Mouse (Mus musculus): ENCODE results near the gene Mki67. TPM values are rescaled to one million over a fixed set of nuclear protein-coding genes. Genes with fewer than 3 reads are reported as not detected.
A peak's percentile ranks its signal among the peaks of the same experiment; 100 is the strongest.

Gene Mki67
- polyA plus RNA-seq, 1 experiment from 2014 or later, result 34.4 TPM

GRCm38 (mm10) chr7:135740453-135740852, 24.3 kb upstream of the Mki67 start:
- 36% methylated on average over 3 of the region's 3 CpGs for WGBS
- no peak overlapping the region for H3K4me2 ChIP-seq (ENCODE audit: low read depth, low read length)
- no peaks in the 10 kb centered on the region for H3K36me3 ChIP-seq (ENCODE audit: control insufficient read depth, insufficient read depth, low read length)
- no peak overlapping the region for H3K27ac ChIP-seq (ENCODE audit: low read length)
- no peak overlapping the region for H3K4me3 ChIP-seq (replicated peaks; ENCODE audit: low read length)
- no peak overlapping the region for H3K9ac ChIP-seq (ENCODE audit: low read length)
- H3K4me1 ChIP-seq (ENCODE audit: control insufficient read depth, insufficient read depth, low read length), result peaks cover 7% of the 10 kb centered on the region
- H3K9me3 ChIP-seq (replicated peaks; ENCODE audit: control insufficient read depth, low read length), result no peaks in the 10 kb centered on the region
- ATAC-seq (ENCODE audit: insufficient read depth, low FRiP score), result no peak
- H3K27me3 ChIP-seq (ENCODE audit: control insufficient read depth, insufficient read depth, low read length), result no peaks in the 10 kb centered on the region

GRCm38 (mm10) chr7:135736581-135736886, 20.4 kb upstream of the Mki67 start:
- H3K4me1 ChIP-seq (ENCODE audit: control insufficient read depth, insufficient read depth, low read length), result peaks cover 7% of the 10 kb centered on the region
- no peak overlapping the region for H3K4me2 ChIP-seq (ENCODE audit: low read depth, low read length)
- 40% methylated on average over 3 of the region's 3 CpGs for WGBS
- ATAC-seq (ENCODE audit: insufficient read depth, low FRiP score), result peak; percentile 14; the same call in 1 of the 2 replicates
- H3K27ac ChIP-seq (ENCODE audit: low read length), result no peak overlapping the region
- no peak overlapping the region for H3K4me3 ChIP-seq (replicated peaks; ENCODE audit: low read length)
- no peaks in the 10 kb centered on the region for H3K9me3 ChIP-seq (replicated peaks; ENCODE audit: control insufficient read depth, low read length)
- no peak overlapping the region for H3K9ac ChIP-seq (ENCODE audit: low read length)
- H3K27me3 ChIP-seq (ENCODE audit: control insufficient read depth, insufficient read depth, low read length), result no peaks in the 10 kb centered on the region
- no peaks in the 10 kb centered on the region for H3K36me3 ChIP-seq (ENCODE audit: control insufficient read depth, insufficient read depth, low read length)

GRCm38 (mm10) chr7:135735691-135736580, 19.8 kb upstream of the Mki67 start:
- Histone ChIP-seq H3K27me3 (ENCODE audit: control insufficient read depth, insufficient read depth, low read length) (no peaks in the 10 kb centered on the region), H3K4me1 (ENCODE audit: control insufficient read depth, insufficient read depth, low read length) (peaks cover 7% of the 10 kb centered on the region), H3K9me3 (replicated peaks; ENCODE audit: control insufficient read depth, low read length) (no peaks in the 10 kb centered on the region), H3K27ac (ENCODE audit: low read length) (peak overlapping the region; percentile 89), H3K9ac (ENCODE audit: low read length) (peak overlapping the region; percentile 52), H3K36me3 (ENCODE audit: control insufficient read depth, insufficient read depth, low read length) (no peaks in the 10 kb centered on the region), H3K4me3 (replicated peaks; ENCODE audit: low read length) (peak overlapping the region; percentile 29), H3K4me2 (ENCODE audit: low read depth, low read length) (peak overlapping the region; percentile 51)
- WGBS, result 14% methylated on average over 31 of the region's 31 CpGs
- peak; percentile 96 for ATAC-seq (ENCODE audit: insufficient read depth, low FRiP score)

DNA sequence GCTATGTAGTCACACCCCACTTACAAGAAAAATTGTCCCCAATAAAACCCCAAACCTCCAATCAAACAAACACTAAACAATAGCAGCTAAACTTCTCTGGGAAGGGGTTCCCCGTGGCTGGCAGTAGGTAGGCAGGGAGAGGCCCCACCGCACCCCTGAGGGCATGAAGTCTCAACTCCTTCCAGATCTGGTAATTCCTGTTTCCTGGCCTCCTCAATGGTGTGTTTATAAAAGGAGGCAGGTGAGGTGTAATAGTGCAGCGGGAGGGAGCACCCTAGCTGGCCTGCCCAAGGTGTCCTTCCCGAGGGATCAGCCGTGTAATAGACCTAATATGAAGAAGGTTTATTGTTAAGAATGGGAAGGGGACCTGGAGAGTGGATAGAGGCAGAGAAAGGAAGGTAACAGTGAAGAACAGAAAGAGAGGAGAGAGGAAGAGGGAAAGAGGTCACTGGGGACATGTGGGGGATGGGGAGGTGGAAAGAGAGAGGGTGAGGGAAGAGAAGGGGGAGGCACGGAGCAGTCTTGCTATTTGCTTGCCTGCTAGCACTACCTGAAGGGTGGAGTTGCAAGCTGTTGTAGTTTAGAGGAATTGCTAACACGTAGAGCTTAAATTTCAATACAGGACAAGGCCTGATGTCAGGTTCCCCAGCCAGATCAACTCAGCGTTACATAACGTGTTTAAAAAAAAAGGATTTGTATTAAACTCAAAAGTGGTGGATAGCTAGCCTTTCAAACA, 18.9 kb upstream of the Mki67 start:
- H3K27me3 ChIP-seq (ENCODE audit: control insufficient read depth, insufficient read depth, low read length), result no peaks in the 10 kb centered on the region
- H3K4me2 ChIP-seq (ENCODE audit: low read depth, low read length), result peak overlapping the region; percentile 51
- H3K36me3 ChIP-seq (ENCODE audit: control insufficient read depth, insufficient read depth, low read length), result no peaks in the 10 kb centered on the region
- H3K9ac ChIP-seq (ENCODE audit: low read length), result peak overlapping the region; percentile 52; the same call in 1 of the 2 replicates
- WGBS, result 60% methylated on average over 9 of the region's 9 CpGs
- H3K27ac ChIP-seq (ENCODE audit: low read length), result peak overlapping the region; percentile 89
- ATAC-seq (ENCODE audit: insufficient read depth, low FRiP score), result no peak; the same call in 1 of the 2 replicates
- H3K4me1 ChIP-seq (ENCODE audit: control insufficient read depth, insufficient read depth, low read length), result peaks cover 7% of the 10 kb centered on the region
- H3K4me3 ChIP-seq (replicated peaks; ENCODE audit: low read length), result peak overlapping the region; percentile 29
- no peaks in the 10 kb centered on the region for H3K9me3 ChIP-seq (replicated peaks; ENCODE audit: control insufficient read depth, low read length)

DNA sequence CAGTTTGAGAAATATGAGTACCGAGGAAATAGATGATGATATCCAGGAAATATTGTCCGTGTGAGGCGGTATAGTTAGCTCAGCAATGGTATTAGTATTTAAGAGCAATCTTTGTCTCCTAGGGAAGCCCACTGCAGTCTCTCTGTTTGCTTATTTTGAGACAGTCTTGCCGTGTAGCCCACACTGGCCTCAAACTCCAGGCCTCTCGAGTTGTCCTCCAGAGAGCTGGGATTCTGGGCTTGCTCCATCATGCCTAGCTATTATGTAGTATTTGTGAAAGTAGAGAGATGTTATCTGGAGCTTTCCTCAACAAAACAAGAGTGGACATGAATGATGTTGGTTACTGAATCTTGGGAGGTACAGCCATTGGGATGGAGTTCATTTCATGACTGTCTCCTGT, 18.2 kb upstream of the Mki67 start:
- Histone ChIP-seq H3K9ac (ENCODE audit: low read length) (no peak overlapping the region), H3K9me3 (replicated peaks; ENCODE audit: control insufficient read depth, low read length) (no peaks in the 10 kb centered on the region), H3K4me2 (ENCODE audit: low read depth, low read length) (no peak overlapping the region), H3K27me3 (ENCODE audit: control insufficient read depth, insufficient read depth, low read length) (no peaks in the 10 kb centered on the region), H3K4me3 (replicated peaks; ENCODE audit: low read length) (no peak overlapping the region), H3K27ac (ENCODE audit: low read length) (peak overlapping the region; percentile 89), H3K36me3 (ENCODE audit: control insufficient read depth, insufficient read depth, low read length) (no peaks in the 10 kb centered on the region), H3K4me1 (ENCODE audit: control insufficient read depth, insufficient read depth, low read length) (peaks cover 7% of the 10 kb centered on the region)
- ATAC-seq (ENCODE audit: insufficient read depth, low FRiP score), result no peak
- WGBS, result 87% methylated on average over 5 of the region's 5 CpGs

DNA sequence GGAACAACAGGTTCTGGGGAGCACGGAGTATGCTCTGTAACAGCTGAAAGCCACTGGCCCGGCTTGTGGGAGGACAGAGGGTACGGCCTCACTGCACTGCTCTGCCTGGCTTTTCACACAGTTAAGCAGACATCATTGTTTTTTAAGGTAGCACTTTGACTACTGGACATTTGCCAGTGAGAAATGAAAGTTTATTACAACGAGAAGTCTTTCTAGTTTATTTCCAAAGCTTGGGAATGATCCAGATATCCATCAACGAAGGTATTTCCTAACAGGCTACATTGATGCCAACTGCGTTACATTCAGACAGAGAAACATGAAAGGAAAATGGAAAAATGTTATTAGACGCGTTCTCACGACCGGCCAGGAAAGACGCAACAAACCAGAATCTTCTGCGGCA, 11.9 kb upstream of the Mki67 start:
- Histone ChIP-seq H3K27me3 (ENCODE audit: control insufficient read depth, insufficient read depth, low read length) (no peaks in the 10 kb centered on the region), H3K4me2 (ENCODE audit: low read depth, low read length) (no peak overlapping the region), H3K4me3 (replicated peaks; ENCODE audit: low read length) (no peak overlapping the region), H3K9ac (ENCODE audit: low read length) (no peak overlapping the region), H3K9me3 (replicated peaks; ENCODE audit: control insufficient read depth, low read length) (no peaks in the 10 kb centered on the region), H3K4me1 (ENCODE audit: control insufficient read depth, insufficient read depth, low read length) (peaks cover 6% of the 10 kb centered on the region), H3K36me3 (ENCODE audit: control insufficient read depth, insufficient read depth, low read length) (no peaks in the 10 kb centered on the region), H3K27ac (ENCODE audit: low read length) (no peak overlapping the region)
- 70% methylated on average over 12 of the region's 12 CpGs for WGBS
- no peak for ATAC-seq (ENCODE audit: insufficient read depth, low FRiP score)

- Histone ChIP-seq H3K36me3 (ENCODE audit: control insufficient read depth, insufficient read depth, low read length) (no peaks in the 10 kb centered on the region), H3K9ac (ENCODE audit: low read length) (no peak overlapping the region), H3K4me3 (replicated peaks; ENCODE audit: low read length) (no peak overlapping the region), H3K4me2 (ENCODE audit: low read depth, low read length) (no peak overlapping the region), H3K4me1 (ENCODE audit: control insufficient read depth, insufficient read depth, low read length) (peaks cover 11% of the 10 kb centered on the region), H3K27ac (ENCODE audit: low read length) (no peak overlapping the region), H3K9me3 (replicated peaks; ENCODE audit: control insufficient read depth, low read length) (no peaks in the 10 kb centered on the region), H3K27me3 (ENCODE audit: control insufficient read depth, insufficient read depth, low read length) (no peaks in the 10 kb centered on the region)
- WGBS, result 86% methylated on average over 1 of the region's 1 CpGs
- ATAC-seq (ENCODE audit: insufficient read depth, low FRiP score), result no peak
These were observed 10.5 kb upstream of the Mki67 start for GRCm38 (mm10) chr7:135726707-135727106.

GRCm38 (mm10) chr7:135723672-135724341, 7.6 kb upstream of the Mki67 start:
- ATAC-seq (ENCODE audit: insufficient read depth, low FRiP score), result peak; percentile 79
- H3K27me3 ChIP-seq (ENCODE audit: control insufficient read depth, insufficient read depth, low read length), result no peaks in the 10 kb centered on the region
- WGBS, result 31% methylated on average over 6 of the region's 6 CpGs
- H3K9me3 ChIP-seq (replicated peaks; ENCODE audit: control insufficient read depth, low read length), result no peaks in the 10 kb centered on the region
- H3K4me1 ChIP-seq (ENCODE audit: control insufficient read depth, insufficient read depth, low read length), result peaks cover 17% of the 10 kb centered on the region
- peak overlapping the region; percentile 36; the same call in 1 of the 2 replicates for H3K9ac ChIP-seq (ENCODE audit: low read length)
- H3K4me3 ChIP-seq (replicated peaks; ENCODE audit: low read length), result no peak overlapping the region
- H3K36me3 ChIP-seq (ENCODE audit: control insufficient read depth, insufficient read depth, low read length), result no peaks in the 10 kb centered on the region
- no peak overlapping the region for H3K4me2 ChIP-seq (ENCODE audit: low read depth, low read length)
- peak overlapping the region; percentile 17 for H3K27ac ChIP-seq (ENCODE audit: low read length)

Measured in stomach, embryonic 16.5 days (tissue).